7 mouse cellular contexts compared by ENCODE assay signal in the genomic region with DNA sequence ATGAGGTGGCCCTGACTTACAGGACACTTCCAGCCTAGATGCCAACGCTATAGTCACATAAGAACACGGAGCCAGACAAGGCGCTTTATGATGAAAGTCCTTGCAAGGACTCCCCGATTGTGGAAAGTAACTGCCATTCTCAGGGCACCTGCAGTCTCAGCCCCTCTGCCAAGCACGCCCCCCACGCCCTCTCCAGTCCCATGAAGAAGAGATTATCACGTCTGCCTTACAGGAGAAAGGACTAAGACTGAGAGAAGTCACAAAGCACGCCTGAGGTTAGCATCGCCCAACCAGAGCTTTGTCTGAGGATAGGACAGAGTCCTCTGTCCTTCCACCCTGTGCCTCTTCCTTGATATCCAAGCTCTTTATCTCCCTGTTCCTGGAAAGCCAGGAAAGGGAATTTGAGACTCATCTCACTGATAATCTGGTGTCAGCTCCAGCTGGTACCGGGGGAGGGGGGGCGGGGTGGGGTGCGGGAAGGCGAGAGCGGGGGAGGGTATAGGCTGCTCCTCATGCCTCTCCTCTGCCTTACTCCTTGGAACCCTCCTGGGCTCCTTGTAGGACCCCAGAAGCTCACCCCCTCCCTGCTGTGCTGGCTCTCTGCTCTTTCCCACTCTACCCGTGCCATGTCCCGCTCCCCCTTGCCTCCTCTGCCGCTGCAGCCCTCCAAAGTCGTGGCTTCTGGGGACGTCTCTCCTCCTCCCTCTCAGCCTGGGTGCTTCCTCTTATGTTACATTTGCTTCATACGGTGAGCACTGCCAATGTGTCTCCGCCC.
A peak's percentile ranks its signal among the peaks of the same experiment; 100 is the strongest.
DNase-seq lines count a peak whose midpoint lies in the region; ATAC-seq and TF ChIP-seq lines count a peak whose summit lies in the region.

No protein-coding gene starts in this region.

- peak overlapping the region; percentile 52 for H3K4me2 ChIP-seq in forebrain, embryonic 16.5 days (ENCODE audit: low read length)

- WGBS in forebrain, embryonic 16.5 days: 2% methylated on average over 18 of the region's 21 CpGs

- H3K9ac ChIP-seq in forebrain, embryonic 16.5 days (replicated peaks; ENCODE audit: low read depth, low read length): peak overlapping the region; percentile 58

- no peaks in the 10 kb centered on the region for H3K9me3 ChIP-seq in forebrain, embryonic 16.5 days (ENCODE audit: control insufficient read depth, low read length)
- H3K9me3 ChIP-seq in megakaryocyte, embryonic 14.5 days: no peaks in the 10 kb centered on the region

- peak overlapping the region; percentile 33 for H3K4me3 ChIP-seq in forebrain, embryonic 16.5 days (replicated peaks; ENCODE audit: low read length)
- peak overlapping the region; percentile 64 for H3K4me3 ChIP-seq in megakaryocyte, embryonic 14.5 days (replicated peaks)
- H3K4me3 ChIP-seq in gastrocnemius, adult 2 months: no peak overlapping the region

- no peak for TF ChIP-seq CTCF in gastrocnemius, adult 2 months (IDR thresholded peaks at IDR 0.05)

- peak; percentile 19 for DNase-seq in urinary bladder, adult 2 months (ENCODE audit: low spot score)
- DNase-seq in urinary bladder, postnatal 14 days (ENCODE audit: low spot score): no peak
- no peak for DNase-seq in layer of hippocampus, adult 9-11 months
- no peak for DNase-seq in layer of hippocampus, adult 11-12 months (ENCODE audit: low spot score)
- no peak for DNase-seq in gastrocnemius, adult 2 months

- peak overlapping the region; percentile 54; the same call in 1 of the 2 replicates for H3K27ac ChIP-seq in forebrain, embryonic 16.5 days (ENCODE audit: low read length)
- H3K27ac ChIP-seq in gastrocnemius, adult 2 months: no peak overlapping the region

- H3K27me3 ChIP-seq in forebrain, embryonic 16.5 days (replicated peaks; ENCODE audit: control insufficient read depth, insufficient read depth, low read length): no peaks in the 10 kb centered on the region
- peaks cover 53% of the 10 kb centered on the region for H3K27me3 ChIP-seq in megakaryocyte, embryonic 14.5 days (replicated peaks)

- no peaks in the 10 kb centered on the region for H3K36me3 ChIP-seq in forebrain, embryonic 16.5 days (ENCODE audit: control insufficient read depth, insufficient read depth)
- no peaks in the 10 kb centered on the region for H3K36me3 ChIP-seq in megakaryocyte, embryonic 14.5 days (replicated peaks; ENCODE audit: low read length)

- peaks cover 10% of the 10 kb centered on the region for H3K4me1 ChIP-seq in forebrain, embryonic 16.5 days (replicated peaks; ENCODE audit: control insufficient read depth, insufficient read depth, low read length)
- peaks cover 14% of the 10 kb centered on the region for H3K4me1 ChIP-seq in megakaryocyte, embryonic 14.5 days

- ATAC-seq in forebrain, embryonic 16.5 days: peak; percentile 61

- intact Hi-C loops in gastrocnemius, adult 2 months (cut with DNase I): loop anchor here (2.0 kb wide), 2 partner anchors 373 to 649 kb away; no protein-coding TSS in a partner anchor
